Mouse (Mus musculus): ENCODE measurements at regions not wholly inside any gene's neighbourhood (a gene's known extent, or its start where the extent isn't known, plus 50 kb on each side); places are given as distances from the start of the nearest gene placed in this dataset.
"Not testable (repeated sequence)": the region's sequence is repeated elsewhere in the genome, so short reads cannot be mapped to it uniquely, and the experiment has no call there.

- Histone ChIP-seq H3K4me3 (ENCODE audit: insufficient read depth, low read depth, low read length) (no peak overlapping the region), H3K27ac (replicated peaks; ENCODE audit: low read depth, low read length) (no peak overlapping the region)
Measured at GRCm38 (mm10) chr6:53199474-53199873, 87.6 kb upstream of the Creb5 start.

GRCm38 (mm10) chr6:53182131-53182530 is 104.9 kb upstream of the Creb5 start:
- H3K27ac ChIP-seq (replicated peaks; ENCODE audit: low read depth, low read length); H3K4me3 ChIP-seq (ENCODE audit: insufficient read depth, low read depth, low read length); H3K4me1 ChIP-seq (ENCODE audit: control insufficient read depth, insufficient read depth, insufficient read length, low read length): not testable (repeated sequence)

More at GRCm38 (mm10) chr6:53199474-53199873, 87.6 kb upstream of the Creb5 start:
- no peaks in the 10 kb centered on the region; the same call in 1 of the 2 replicates for H3K4me1 ChIP-seq (ENCODE audit: control insufficient read depth, insufficient read depth, insufficient read length, low read length)

GRCm38 (mm10) chr6:53164423-53164841 is 96.0 kb upstream of the Jazf1 start:
- no peaks in the 10 kb centered on the region for H3K4me1 ChIP-seq (ENCODE audit: control insufficient read depth, insufficient read depth, insufficient read length, low read length)
- no peak overlapping the region for H3K4me3 ChIP-seq (ENCODE audit: insufficient read depth, low read depth, low read length)
- H3K27ac ChIP-seq (replicated peaks; ENCODE audit: low read depth, low read length): no peak overlapping the region

GRCm38 (mm10) chr6:53163091-53163490 is 94.7 kb upstream of the Jazf1 start:
- no peaks in the 10 kb centered on the region for H3K4me1 ChIP-seq (ENCODE audit: control insufficient read depth, insufficient read depth, insufficient read length, low read length)
- no peak overlapping the region for H3K27ac ChIP-seq (replicated peaks; ENCODE audit: low read depth, low read length)
- no peak overlapping the region for H3K4me3 ChIP-seq (ENCODE audit: insufficient read depth, low read depth, low read length)

GRCm38 (mm10) chr6:53161627-53162026 is 93.2 kb upstream of the Jazf1 start:
- Histone ChIP-seq H3K4me3 (ENCODE audit: insufficient read depth, low read depth, low read length) (no peak overlapping the region), H3K27ac (replicated peaks; ENCODE audit: low read depth, low read length) (no peak overlapping the region), H3K4me1 (ENCODE audit: control insufficient read depth, insufficient read depth, insufficient read length, low read length) (no peaks in the 10 kb centered on the region)

- Histone ChIP-seq H3K4me1 (ENCODE audit: control insufficient read depth, insufficient read depth, insufficient read length, low read length) (peaks cover 2% of the 10 kb centered on the region; the same call in 1 of the 2 replicates), H3K27ac (replicated peaks; ENCODE audit: low read depth, low read length) (peak overlapping the region; percentile 33; the same call in 1 of the 2 replicates), H3K4me3 (ENCODE audit: insufficient read depth, low read depth, low read length) (no peak overlapping the region)
Measured at GRCm38 (mm10) chr6:53154621-53155020, 86.2 kb upstream of the Jazf1 start.

GRCm38 (mm10) chr6:53147478-53147877 is 79.0 kb upstream of the Jazf1 start:
- Histone ChIP-seq H3K27ac (replicated peaks; ENCODE audit: low read depth, low read length) (no peak overlapping the region), H3K4me3 (ENCODE audit: insufficient read depth, low read depth, low read length) (no peak overlapping the region)

GRCm38 (mm10) chr6:53143846-53144584 is 75.6 kb upstream of the Jazf1 start:
- Histone ChIP-seq H3K27ac (replicated peaks; ENCODE audit: low read depth, low read length) (no peak overlapping the region), H3K4me1 (ENCODE audit: control insufficient read depth, insufficient read depth, insufficient read length, low read length) (no peaks in the 10 kb centered on the region), H3K4me3 (ENCODE audit: insufficient read depth, low read depth, low read length) (no peak overlapping the region)

More at GRCm38 (mm10) chr6:53147478-53147877, 79.0 kb upstream of the Jazf1 start:
- H3K4me1 ChIP-seq (ENCODE audit: control insufficient read depth, insufficient read depth, insufficient read length, low read length): no peaks in the 10 kb centered on the region

- no peaks in the 10 kb centered on the region for H3K4me1 ChIP-seq (ENCODE audit: control insufficient read depth, insufficient read depth, insufficient read length, low read length)
- no peak overlapping the region for H3K27ac ChIP-seq (replicated peaks; ENCODE audit: low read depth, low read length)
- no peak overlapping the region for H3K4me3 ChIP-seq (ENCODE audit: insufficient read depth, low read depth, low read length)
Measured at GRCm38 (mm10) chr6:53134410-53134809, 66.0 kb upstream of the Jazf1 start.

- Histone ChIP-seq H3K4me1 (ENCODE audit: control insufficient read depth, insufficient read depth, insufficient read length, low read length) (no peaks in the 10 kb centered on the region), H3K4me3 (ENCODE audit: insufficient read depth, low read depth, low read length) (no peak overlapping the region), H3K27ac (replicated peaks; ENCODE audit: low read depth, low read length) (no peak overlapping the region)
Measured at GRCm38 (mm10) chr6:53130717-53131330, 62.4 kb upstream of the Jazf1 start.

- Histone ChIP-seq H3K4me3 (ENCODE audit: insufficient read depth, low read depth, low read length) (no peak overlapping the region), H3K4me1 (ENCODE audit: control insufficient read depth, insufficient read depth, insufficient read length, low read length) (no peaks in the 10 kb centered on the region), H3K27ac (replicated peaks; ENCODE audit: low read depth, low read length) (no peak overlapping the region)
Measured at GRCm38 (mm10) chr6:53126776-53127175, 58.3 kb upstream of the Jazf1 start.

- Histone ChIP-seq H3K4me3 (ENCODE audit: insufficient read depth, low read depth, low read length) (no peak overlapping the region), H3K27ac (replicated peaks; ENCODE audit: low read depth, low read length) (no peak overlapping the region), H3K4me1 (ENCODE audit: control insufficient read depth, insufficient read depth, insufficient read length, low read length) (no peaks in the 10 kb centered on the region)
Measured at GRCm38 (mm10) chr6:53124800-53125450, 56.5 kb upstream of the Jazf1 start.

- Histone ChIP-seq H3K4me1 (ENCODE audit: control insufficient read depth, insufficient read depth, insufficient read length, low read length) (0 out of 2 replicates have a peak, but pooled peaks cover 2% of the 10 kb centered on the region), H3K27ac (replicated peaks; ENCODE audit: low read depth, low read length) (no peak overlapping the region), H3K4me3 (ENCODE audit: insufficient read depth, low read depth, low read length) (no peak overlapping the region)
Measured at GRCm38 (mm10) chr6:53120385-53120784, 52.0 kb upstream of the Jazf1 start.

Data from brown adipose tissue, adult 24 weeks (tissue).